Mouse (Mus musculus) lung, postnatal 14 days (tissue): ENCODE data around the gene Cbfa2t2.

ENCODE experiments used
- DNase-seq: peaks from one replicate; pipeline ENCODE4 v3.0.0; 2021

Gene Cbfa2t2

DNA sequence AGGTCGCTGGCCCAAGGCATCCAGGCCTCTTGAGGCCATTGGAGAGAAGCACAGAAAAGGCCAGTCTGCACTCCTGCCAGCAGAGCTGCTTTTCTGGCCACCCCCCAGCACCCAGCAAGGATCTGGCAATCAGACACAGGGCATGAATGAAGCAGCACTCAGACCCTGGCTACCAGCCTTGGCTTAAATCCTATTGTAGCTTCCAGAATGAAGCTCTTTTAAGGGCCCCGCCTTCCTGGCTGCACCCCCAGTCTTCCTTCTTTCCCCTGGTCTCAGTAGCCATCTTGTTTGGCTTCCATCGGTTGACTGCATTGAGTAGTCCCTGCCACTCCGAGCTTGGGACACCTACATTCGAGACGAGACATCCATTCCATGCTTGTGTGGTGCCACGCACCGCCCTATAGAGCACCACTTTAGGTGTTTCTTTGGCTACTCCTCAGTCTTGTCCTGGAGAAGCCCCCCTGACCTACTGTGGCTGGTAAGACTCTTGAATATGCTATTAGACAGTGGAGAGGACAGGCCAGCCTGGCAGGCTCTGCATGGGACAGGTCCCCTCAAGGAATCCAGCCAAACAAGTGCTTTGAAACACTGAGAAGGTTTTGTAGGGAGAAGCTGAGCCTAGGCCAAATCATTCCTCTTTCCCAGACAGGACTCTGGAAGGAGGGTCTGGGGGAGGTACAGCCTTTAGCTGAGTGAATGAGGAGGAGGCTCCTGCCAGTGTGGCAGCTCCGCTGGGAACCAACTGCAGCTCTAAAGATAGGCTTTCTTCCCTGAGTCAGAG lies 107.5 kb downstream of the Cbfa2t2 start:
- no peak for DNase-seq

DNA sequence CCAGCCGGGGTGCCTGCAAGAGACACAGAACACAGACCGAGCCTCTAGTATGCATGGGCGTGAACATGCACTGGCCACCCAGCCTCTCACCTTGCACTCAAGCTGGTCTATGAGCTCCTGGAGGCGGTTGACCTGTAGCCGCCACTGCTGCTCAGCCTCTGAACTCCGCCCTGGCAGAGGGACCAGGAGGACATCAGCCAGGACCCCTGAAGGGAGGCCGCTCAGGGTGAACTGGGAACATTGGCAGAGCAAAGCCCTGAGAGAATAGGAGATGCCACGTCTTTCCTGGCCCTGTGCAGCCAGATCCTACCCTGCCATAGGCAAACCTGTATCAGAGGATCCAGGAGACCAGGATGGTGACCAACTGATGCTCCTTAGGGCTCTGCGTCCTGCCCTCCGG lies 110.4 kb downstream of the Cbfa2t2 start, which contains the start of gene 1700003F12Rik:
Gene 1700003F12Rik (plus strand): TSS at position 375 of the 400 bp plus-strand sequence.
- no peak for DNase-seq

DNA sequence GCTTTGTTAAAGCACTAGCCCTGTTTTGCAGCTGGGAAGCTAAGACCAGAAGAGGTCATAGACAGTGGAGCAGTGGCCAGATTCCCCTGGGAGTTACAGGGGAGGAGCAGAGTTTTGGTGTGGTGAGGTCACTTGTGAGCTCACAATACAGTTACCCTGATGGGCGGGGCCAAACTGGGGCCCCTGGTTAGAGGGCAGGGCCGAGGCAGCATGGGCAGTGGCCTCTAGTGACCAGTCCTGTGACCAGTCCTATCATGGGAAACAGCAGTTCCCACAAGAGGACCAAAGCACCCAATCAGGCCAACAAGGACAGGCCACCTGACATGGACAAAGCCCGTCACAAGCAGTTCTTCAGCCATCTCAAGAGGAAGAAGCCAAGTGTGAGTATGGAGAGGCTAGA lies 112.4 kb downstream of the Cbfa2t2 start:
- DNase-seq: no peak

DNA sequence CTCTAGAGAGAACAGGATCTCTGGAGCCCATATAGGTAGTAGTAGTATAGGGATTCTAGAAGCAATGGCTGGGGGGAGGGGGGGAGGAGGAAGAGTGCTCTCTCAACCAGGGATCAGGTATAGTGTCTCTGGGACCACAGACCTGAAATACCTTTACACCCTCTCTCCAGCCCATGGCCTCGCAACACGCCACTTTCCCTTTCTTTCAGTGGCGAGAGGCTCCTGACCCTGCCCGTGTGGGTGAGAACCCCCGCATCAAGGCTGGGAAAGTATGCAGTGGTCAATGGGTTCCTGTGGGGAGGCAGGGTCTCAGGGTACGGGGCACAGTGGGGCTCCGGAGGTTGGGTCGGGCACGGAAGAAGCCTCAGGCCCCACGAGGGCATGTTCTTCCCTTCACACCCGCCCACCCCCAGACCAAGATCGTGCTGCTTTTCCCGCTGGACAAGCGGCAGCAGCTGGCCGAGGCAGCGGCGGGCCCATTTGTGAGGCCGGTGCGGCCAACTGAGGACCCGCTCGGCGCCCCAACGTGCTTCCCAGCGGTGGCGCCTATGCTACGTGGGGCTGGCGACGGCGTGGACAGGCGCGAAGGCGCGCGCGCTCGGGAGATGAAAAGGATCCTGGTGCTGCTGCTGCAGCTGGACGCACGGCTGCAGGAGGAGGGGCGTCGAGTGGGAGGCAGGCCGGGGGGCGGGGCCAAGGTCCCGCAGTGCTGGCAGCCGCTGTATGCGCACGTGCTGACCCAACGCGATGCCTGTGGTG lies 113.0 kb downstream of the Cbfa2t2 start:
- peak; percentile 66 for DNase-seq

DNA sequence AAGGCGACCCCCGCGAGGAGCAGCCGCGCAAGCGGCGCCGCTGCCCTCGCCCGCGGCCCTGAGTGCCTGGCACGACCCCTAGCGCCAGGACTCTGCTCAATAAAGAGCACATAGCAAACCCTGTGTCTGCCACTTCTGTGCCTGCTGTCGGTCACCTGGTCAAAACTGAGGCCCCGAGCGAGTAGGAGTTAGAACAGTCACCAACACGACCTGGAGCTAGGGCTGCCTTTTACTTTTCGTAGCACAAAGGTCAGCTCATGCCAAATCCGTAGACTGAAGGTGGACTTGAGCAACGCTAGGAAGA lies 113.6 kb downstream of the Cbfa2t2 start:
- no peak for DNase-seq

DNA sequence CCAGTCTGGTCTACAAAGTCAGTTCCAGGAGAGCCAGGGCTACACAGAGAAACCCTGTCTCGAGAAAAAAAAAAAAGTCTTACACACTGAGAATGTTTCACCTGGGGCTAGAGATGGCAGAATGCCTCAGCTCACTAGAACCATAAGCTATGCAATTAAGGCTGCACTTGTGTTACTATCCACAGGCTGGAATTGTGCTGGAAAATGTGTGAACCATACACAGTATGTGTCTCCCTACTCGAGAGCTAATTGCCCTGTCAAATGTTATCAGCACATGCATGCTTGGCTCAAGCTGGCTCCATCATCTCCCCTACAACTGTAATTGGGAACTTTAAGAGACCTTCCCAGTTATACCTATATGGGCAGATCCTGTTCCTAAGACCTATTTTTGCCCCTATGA lies 114.7 kb downstream of the Cbfa2t2 start:
- no peak for DNase-seq

DNA sequence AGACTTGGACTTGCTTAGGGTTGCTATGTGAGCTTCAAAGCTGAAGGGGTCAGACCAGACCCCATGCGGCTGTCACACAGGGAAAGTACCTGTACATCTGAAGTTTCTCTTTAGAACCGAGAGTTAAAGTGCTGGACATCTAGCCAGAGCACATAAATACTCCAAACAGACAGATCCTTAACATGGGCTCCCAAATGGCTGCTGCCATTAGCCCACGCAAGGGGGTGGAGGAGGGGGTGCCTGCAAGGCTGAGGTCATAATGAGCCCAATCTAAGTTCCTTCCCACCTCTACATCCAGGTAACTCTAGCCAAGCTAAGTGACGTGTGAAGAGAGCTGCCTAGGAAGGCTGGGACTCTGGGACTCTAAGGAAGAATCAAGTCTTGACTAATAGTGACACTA lies 115.2 kb downstream of the Cbfa2t2 start, which contains the start of gene Actl10:
Gene Actl10 (plus strand): TSS at position 301 of the 400 bp plus-strand sequence.
- no peak for DNase-seq

DNA sequence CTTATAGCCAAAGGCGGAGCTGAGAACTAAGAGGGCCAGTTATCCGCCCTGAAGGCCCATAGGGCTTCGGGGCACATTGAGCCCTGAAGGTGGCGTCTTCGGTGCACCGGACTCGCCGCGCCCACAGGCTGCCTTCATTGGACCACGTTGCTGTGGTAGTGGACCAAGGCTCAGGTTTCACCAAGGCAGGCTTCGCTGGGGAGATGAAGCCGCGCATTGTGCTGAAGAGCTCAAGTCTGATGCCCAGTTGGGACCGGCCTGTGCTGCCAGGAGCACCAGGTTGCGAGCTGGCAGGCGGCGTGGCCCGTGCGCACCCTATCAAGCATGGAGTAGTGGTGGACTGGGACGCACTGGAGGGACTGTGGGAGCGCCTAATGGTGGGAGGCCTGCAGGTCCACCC lies 115.6 kb downstream of the Cbfa2t2 start:
- DNase-seq: no peak

DNA sequence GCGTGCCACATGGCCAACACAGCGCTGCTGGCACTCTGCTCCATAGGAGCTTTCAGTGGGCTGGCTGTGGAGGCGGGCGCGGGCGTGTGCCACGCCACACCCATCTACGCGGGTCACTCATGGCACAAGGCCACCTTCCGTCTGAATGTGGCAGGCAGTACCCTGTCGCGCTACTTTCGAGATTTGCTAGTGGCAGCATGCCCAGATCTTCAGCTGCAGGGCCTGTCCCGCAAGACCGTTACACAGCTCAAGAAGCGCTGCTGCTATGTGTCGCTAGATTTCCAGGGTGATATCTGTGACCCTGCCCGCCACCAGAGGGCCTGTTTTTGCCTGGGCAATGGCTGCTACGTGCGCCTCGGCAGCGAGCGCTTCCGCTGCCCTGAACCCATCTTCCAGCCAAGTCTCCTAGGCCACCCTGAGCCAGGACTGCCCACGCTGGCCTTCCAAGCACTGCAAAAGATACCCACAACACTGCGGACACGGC lies 116.2 kb downstream of the Cbfa2t2 start:
- DNase-seq: peak; percentile 77

DNA sequence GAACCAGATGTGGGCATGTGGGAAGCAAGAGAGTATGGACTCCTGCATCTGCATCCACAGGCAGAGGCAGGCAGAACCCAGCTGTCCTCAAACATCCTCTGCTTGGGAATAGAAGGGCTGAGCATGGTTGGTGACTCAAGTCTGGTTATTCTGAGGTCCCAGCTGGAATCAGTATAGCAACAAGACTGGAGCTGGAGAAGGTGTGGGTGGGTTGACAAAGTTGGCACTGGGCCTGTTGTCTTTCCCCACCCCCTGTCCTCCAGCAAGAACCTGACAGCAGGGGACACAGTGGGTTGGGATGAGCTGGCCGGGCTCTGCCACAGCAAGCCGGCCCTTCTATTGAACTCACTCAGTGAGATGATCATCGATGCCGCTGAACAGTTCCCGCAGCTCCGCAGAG lies 119.0 kb downstream of the Cbfa2t2 start:
- no peak for DNase-seq

DNA sequence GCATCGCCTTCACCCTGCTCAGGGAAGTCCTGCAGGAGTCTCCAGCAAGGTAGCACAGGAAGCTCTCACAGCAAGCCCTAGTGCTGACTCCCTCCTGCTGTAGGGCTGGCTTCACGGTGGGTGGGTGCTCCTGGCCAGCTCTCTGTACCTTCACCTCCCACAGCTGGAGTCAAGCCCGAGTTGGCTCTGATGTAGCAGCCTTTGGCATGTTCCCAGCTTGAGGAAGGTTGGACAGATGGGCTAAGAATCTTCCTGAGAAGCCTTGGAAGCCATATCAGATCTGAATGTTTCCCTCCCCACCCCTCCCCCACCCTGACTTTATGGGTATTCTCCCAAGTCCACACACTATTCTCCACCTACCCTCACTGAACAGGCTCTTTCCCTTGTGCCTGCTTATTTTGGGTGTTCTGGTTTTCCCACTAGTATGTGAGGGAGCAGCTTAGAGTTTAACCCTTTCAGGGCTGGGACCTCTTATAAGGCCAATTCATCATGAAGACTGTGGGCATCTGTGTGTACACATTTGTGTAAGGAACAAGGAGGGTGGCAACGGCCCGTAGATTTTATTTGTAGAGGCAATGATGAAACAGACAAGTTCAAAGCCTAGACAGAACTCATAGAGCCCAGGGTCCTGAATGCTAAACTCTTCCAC lies 121.0 kb downstream of the Cbfa2t2 start:
- DNase-seq: no peak

DNA sequence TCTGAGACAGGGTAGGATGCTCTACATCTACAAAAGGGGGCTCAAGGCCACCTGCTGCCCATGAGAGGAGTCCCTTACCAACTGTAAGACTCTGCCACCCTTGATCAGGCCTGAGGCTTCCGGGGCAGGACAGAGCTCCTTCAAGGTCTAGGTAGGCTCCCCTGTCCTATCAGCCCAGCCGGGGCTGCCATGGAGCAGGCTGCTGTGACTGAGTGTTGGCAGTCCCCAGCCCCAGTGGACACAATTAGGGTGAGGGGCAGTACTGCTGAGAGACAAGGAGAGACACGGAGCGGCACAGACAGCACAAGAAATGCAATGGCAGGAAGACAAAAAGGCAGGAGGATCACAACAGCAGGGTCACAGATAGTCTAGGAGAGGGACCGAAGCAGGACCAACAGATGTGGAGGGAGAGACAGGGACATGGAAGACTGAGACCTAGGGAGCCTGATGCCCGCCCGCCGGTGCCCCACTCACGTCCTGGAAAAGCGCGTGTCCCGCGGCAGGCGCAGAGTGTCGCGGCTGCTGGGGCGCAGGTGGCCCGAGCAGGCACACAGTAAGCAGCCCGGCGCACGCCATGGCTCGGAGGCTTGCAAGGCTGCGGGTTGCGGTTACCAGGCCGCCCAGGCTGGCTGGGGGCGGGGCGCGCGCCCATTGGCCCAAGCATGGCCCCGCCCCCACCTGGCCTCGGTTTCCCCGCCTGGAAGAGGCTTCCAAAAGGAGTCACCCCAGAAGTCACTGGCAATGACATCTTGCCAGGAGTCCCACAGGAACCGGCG lies 122.2 kb downstream of the Cbfa2t2 start, which contains the start of gene Necab3:
Gene Necab3 (minus strand): TSS at position 627 of the 776 bp plus-strand sequence.
- no peak for DNase-seq

DNA sequence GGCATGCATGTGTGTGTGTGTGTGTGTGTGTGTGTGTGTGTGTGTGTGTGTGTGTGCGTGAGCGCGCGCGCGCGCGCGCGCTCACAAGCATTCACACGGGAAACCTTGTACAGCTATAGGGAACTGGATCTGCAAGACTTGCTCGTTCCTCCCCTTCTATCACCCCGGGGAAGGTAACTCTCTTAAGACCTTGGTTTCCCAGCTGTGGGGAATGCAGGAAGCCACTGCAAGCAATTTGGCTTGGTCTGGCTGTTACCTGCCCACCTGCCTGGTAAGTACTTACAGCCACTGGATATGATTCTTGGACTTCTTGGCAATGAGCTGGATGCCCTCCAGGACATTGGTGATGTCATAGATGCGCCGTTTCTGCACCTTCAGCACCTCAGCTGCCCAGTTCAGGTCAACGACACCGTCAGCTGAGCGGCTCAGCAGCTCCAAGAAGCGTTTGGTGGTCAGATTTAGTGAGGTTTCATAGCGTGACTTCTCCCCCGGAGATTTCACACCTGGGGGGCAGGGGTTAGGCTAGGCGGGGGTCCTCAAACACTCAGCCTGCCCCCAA lies 127.4 kb downstream of the Cbfa2t2 start:
- DNase-seq: no peak

DNA sequence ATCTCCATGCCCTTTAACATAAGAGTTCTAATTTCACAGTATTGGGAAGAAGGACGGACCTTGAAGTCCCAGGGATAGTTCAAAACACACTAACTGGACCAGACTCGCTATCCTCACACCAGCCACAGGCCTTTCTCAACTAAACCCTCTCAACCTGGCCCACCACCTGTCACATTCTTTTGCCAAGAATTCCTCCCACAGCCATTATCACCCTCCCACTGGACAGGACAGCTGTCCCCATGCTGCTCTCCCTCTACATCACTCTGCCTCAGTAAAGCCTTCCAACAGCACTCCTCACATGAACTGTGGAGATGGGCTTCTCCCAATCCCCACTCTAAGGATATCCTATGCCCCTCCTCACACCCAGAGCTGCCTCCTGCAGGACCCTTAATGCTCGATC lies 129.3 kb downstream of the Cbfa2t2 start:
- no peak for DNase-seq

DNA sequence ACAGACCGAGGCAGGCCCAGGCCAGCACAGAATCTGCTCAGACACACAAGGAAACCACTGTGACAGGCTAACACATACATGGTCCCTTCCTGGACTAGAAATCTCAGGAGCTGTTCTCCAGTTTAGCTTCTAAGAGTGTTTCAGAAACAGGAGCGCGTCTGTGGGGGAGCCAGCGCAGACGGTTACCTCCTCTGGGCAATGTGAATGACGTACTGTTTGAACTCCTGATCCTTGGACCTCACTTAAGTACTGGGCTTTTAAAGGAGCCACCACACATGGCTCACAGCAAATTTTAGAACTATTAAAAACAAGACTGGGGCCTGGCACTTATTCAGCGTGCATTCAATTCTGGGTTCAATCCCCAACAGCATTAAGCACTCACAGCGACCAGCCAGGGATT lies 130.4 kb downstream of the Cbfa2t2 start:
- DNase-seq: no peak

DNA sequence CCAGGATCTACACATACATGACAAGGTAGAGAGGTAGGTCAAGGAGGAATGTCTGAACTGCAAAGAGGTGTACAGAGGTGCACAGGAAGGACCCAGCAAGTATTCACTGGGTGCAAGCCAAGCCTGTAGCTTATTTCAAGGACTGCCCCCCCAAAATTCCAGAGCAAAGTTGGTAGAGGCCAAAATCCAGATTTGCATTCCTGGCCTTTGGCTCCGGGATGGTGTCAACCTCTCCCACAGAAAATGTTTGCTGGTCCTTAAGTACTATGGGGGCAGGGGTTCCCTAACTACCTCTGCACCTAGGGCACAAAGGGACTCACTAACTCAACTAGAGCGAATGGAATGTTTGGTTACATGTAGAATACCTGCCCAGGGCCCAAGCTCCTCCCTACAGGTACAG lies 131.5 kb downstream of the Cbfa2t2 start:
- DNase-seq: peak; percentile 44

DNA sequence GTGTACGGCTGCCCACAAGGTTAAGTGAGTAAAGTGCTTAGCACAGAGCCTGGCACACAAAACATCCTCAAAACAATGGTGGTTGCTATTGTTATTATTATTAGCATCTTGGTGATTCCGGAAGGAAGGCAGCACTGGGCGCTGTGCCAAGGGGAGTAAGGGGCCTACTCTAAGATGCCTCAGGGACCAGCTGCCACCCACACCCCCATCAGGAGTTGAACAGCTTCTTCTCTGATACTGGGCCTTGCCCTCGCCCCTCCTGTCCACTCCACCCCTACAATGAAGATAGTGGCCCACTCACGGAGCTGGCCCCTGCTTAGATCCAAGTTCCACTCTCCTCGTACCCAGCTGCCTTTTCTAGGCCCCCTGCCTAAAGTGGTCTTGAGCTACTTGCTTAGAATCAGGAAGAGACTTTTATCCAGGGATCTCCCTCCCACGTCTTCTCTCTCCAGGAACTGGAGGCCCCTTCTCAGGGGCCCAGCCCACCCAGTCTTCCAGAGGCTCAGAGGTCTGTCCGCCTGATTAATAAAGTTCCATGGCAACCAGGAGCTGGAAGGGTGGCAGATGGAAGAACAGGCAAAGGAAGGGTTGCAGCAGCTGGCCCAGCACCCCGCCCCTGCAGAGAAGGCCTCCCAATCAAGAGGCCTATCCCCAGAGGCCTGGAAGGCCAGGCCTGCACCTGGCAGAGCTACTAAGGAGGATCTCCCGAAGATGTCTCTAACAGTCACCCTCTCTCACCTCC lies 132.2 kb downstream of the Cbfa2t2 start:
- peak; percentile 32 for DNase-seq

DNA sequence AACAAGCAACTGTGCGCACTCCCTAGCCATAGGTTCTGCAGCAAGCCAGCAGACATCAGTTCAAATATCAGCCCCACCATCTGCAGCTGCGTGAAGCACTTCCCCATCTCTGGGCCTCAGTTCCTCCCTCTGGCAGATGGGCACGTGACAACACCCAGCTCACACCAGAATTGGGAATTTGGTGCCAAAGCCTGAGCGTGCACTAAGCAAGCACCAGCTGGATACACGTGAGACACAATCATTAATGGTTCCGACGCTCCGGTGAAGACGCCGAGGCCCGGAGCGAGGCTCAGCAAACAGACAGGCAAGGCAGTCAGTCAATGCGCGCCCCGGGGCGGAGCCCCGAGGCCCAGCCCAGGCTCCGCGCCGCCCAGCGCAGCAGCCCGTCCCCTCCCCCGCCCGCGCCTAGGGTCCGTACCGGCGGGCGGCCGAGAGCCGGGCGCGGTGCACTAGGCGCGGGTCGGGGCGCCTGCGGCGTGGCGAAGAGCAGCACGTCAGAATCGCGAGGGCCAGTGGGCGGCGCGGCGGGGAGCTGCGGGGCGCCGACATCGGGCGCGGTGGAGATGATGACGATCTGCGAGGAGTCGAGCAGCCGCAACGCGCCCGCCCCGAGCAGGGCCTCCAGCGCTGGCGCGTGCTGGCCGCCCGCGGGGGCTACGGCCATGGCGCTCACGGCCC lies 132.9 kb downstream of the Cbfa2t2 start:
- peak; percentile 55 for DNase-seq

DNA sequence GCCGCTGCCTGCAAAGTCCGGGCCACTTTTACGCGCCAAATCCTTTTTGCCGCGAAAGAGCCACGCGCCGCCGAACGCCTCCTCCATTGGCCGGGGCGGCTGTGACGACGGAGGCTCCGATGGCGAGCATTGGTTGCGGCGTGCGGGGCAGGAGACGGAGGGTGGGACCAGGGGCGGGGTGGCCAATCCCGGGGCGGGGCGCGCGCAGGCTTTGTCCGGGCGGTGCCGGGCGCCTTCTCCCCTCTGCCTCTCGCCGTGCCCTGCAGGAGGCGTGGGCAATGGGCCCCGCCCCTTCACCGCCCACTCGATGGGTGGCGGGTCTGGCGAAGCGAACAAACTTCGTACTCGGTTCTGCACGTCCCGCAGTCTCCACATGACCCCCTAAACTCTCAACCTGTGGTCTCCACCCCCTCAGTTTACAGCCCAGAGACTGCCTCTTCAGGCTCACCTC lies 133.6 kb downstream of the Cbfa2t2 start, which contains the start of gene E2f1:
Gene E2f1 (minus strand): TSS at position 57 of the 451 bp plus-strand sequence.
- DNase-seq: peak; percentile 95

DNA sequence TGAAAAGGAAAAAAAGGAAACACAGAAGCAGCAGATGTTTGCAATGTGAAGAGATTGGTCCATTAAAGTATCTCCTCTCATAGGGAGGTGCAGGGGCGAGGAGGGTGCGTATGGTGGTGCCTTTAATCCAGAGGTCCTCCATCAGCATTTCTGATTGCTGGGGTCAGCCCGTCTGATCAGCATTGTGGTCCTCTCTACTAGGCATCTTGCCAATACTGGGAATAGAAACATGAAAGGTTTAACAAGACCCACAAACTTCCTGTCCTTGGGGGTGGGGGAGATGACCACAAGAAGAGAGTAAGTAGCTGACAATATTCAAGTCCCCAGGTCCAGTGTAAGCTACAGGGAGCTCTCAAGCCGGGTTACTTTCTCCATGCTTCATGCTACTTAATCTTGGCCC lies 134.4 kb downstream of the Cbfa2t2 start:
- no peak for DNase-seq

DNA sequence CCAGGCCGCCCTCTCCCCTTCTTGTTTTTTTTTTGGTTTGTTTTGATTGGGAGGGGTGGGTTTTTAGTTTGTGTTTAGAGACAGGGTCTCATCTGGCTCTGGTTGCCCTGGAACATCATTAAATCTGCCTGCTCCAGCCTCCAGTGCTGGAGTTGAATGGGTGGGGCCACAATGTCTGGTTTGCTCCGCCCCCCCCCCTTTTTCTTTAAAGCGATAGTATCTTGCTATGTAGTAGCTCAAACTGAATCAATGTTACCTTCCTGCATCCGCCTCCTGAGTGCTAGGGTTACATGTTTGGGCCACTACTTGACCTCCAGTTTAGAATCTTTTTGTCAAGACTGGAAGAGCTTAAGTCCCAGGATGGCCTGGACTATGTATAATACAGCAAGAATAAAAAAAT lies 135.0 kb downstream of the Cbfa2t2 start:
- no peak for DNase-seq
